Mouse (Mus musculus): ENCODE results near the gene Sh3bgrl2. TPM values are rescaled to one million over a fixed set of nuclear protein-coding genes. Genes with fewer than 3 reads are reported as not detected.

Sh3bgrl2 gene
- polyA plus RNA-seq, 1 experiment from 2014 or later: 11.0 TPM

DNA sequence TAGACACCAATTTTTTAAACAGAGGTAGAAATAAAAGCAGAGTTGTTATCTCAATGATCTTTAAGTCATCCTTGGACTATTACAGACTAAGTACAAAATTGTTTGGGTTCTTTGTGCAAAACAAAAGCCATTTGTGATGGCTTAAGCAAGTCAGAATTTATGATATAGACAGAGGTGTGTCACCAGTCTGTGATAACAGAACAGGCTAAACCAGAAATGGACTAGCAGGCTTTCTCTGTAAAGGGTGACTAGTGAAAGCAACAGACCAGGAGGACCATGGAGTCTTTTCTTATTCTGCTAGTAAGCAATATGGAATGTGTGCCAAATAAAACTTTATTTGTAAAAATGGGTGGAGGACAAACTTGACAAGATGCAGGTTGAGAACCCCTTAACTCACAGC, 2.9 kb upstream of the Sh3bgrl2 start:
- Histone ChIP-seq H3K27me3 (ENCODE audit: low read depth, poor library complexity, severe bottlenecking) (peaks cover 24% of the 10 kb centered on the region), H3K36me3 (no peaks in the 10 kb centered on the region)

DNA sequence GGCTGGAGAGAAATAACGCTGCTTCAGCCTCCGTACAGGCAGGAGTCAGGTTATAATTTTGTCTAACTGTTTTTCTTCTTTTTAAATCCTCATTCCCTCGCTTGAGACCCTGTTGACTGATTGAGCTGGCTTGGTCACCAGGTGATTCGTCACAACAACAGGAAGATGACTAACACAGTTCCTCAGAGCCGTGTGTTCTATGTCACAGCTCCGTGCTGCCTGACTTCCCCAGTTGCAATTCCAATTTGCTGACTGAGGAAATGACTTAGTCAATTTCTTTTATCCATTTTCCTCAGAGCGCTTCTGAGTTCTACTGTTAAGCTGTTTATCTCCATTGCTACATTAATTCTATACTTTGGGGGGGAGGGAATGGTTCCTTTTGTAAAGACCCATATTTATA, 1.8 kb upstream of the Sh3bgrl2 start:
- H3K27ac ChIP-seq (replicated peaks): no peak overlapping the region
- 85% methylated on average over 7 of the region's 7 CpGs for WGBS
- H3K4me3 ChIP-seq: no peak overlapping the region
- no peak for DNase-seq (ENCODE audit: low spot score)
- H3K36me3 ChIP-seq: no peaks in the 10 kb centered on the region
- no peaks in the 10 kb centered on the region; the same call in 1 of the 2 replicates for H3K9me3 ChIP-seq (replicated peaks)
- H3K4me1 ChIP-seq: peaks cover 12% of the 10 kb centered on the region
- H3K27me3 ChIP-seq (ENCODE audit: low read depth, poor library complexity, severe bottlenecking): peaks cover 28% of the 10 kb centered on the region

More for the DNA sequence above, 2.9 kb upstream of the Sh3bgrl2 start:
- Histone ChIP-seq H3K4me1 (peaks cover 9% of the 10 kb centered on the region), H3K9me3 (replicated peaks) (no peaks in the 10 kb centered on the region; the same call in 1 of the 2 replicates), H3K4me3 (no peak overlapping the region), H3K27ac (replicated peaks) (no peak overlapping the region)
- DNase-seq (ENCODE audit: low spot score): no peak

DNA sequence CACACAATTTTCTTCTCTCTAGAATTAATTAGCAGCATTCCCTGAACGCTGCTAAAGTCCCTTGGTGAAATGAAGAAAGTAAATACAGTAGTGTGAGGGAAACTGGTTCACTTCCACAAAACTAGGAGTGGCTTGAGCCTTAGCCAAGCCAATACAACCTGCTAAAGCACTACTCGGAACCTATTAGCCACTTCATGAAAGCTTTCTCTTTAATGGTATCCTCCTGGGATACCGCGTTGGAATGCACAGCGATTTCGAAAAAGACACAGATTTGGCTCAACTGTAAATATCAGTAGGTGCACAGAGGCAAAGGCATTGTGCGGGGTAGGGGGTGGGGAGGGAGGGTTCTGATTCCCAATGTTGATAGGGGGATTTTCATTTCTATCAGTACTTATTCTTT, 898 bp upstream of the Sh3bgrl2 start:
- no peak for DNase-seq (ENCODE audit: low spot score)
- no peak overlapping the region for H3K4me3 ChIP-seq
- H3K9me3 ChIP-seq (replicated peaks): no peaks in the 10 kb centered on the region; the same call in 1 of the 2 replicates
- 78% methylated on average over 7 of the region's 7 CpGs for WGBS
- no peak overlapping the region for H3K27ac ChIP-seq (replicated peaks)
- H3K36me3 ChIP-seq: no peaks in the 10 kb centered on the region
- H3K4me1 ChIP-seq: peaks cover 12% of the 10 kb centered on the region
- H3K27me3 ChIP-seq (ENCODE audit: low read depth, poor library complexity, severe bottlenecking): peaks cover 28% of the 10 kb centered on the region

DNA sequence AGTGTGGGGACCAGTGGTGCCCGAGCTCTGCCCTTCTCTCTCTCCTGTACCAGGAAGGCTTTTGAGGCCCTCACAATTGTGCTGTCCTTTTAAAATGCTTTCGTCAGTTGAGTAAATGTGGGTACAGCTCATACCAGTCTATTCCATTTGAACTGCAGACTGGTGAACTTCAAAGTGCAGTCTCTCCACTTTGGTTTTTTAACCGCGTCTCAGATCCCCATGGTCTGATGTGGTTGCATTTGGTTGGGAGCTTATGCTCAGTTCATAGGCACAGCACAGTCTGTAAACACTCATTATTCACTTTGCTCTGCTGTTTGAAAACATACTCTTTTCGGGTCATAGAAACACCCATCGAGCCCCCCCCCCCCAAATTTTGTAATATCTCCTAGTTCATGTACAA, 1.7 kb downstream of the Sh3bgrl2 start:
- no peak for DNase-seq (ENCODE audit: low spot score)
- Histone ChIP-seq H3K9me3 (replicated peaks) (no peaks in the 10 kb centered on the region; the same call in 1 of the 2 replicates), H3K4me3 (no peak overlapping the region), H3K27me3 (ENCODE audit: low read depth, poor library complexity, severe bottlenecking) (peaks cover 28% of the 10 kb centered on the region), H3K4me1 (peaks cover 12% of the 10 kb centered on the region), H3K36me3 (no peaks in the 10 kb centered on the region), H3K27ac (replicated peaks) (no peak overlapping the region)
- 85% methylated on average over 6 of the region's 6 CpGs for WGBS

DNA sequence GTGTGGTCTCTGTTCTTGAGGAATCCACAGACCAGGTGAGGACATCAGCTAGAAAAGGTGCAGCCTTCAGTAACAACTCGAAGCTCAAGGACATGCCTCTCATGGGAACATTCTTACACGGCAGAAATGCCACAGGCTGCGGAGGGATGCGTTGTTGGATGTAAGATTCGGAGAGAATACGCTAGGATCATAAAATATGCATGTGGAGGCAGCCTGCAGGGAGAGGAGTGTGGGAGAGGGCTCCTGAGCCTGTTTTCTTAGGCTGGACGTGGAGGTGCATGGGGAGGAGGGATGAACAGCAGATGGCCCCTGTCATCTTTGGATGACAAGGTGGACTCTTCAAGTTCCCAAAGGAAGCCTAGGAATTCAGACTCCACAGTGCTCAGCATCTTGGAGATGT, 3.0 kb downstream of the Sh3bgrl2 start:
- no peak overlapping the region for H3K4me3 ChIP-seq
- H3K9me3 ChIP-seq (replicated peaks): no peaks in the 10 kb centered on the region; the same call in 1 of the 2 replicates
- peaks cover 28% of the 10 kb centered on the region for H3K27me3 ChIP-seq (ENCODE audit: low read depth, poor library complexity, severe bottlenecking)
- no peak for DNase-seq (ENCODE audit: low spot score)
- WGBS: 87% methylated on average over 7 of the region's 7 CpGs
- no peak overlapping the region for H3K27ac ChIP-seq (replicated peaks)
- H3K4me1 ChIP-seq: peaks cover 22% of the 10 kb centered on the region
- no peaks in the 10 kb centered on the region for H3K36me3 ChIP-seq

DNA sequence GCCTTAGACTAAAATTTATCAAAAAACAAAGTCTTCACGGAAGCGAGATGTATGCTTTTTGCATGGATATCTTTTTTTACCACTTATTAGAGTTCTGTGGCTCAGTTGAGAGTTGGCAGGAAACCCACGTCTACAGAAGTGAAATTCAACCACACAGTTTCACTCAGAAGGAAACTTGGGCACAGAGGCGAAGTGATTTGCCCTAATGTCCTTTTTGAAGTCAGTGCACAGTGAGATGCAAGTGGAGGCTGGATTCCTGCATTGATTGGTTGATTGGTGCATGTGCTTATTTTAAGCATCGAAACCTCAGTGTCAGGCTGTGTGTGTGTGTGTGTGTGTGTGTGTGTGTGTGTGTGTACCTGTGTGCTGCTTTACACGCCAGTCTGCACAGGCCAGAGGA, 3.5 kb downstream of the Sh3bgrl2 start:
- DNase-seq (ENCODE audit: low spot score): no peak
- 96% methylated on average over 6 of the region's 6 CpGs for WGBS
- no peaks in the 10 kb centered on the region; the same call in 1 of the 2 replicates for H3K9me3 ChIP-seq (replicated peaks)
- H3K36me3 ChIP-seq: no peaks in the 10 kb centered on the region
- H3K4me1 ChIP-seq: peaks cover 28% of the 10 kb centered on the region
- no peak overlapping the region for H3K27ac ChIP-seq (replicated peaks)
- peaks cover 28% of the 10 kb centered on the region for H3K27me3 ChIP-seq (ENCODE audit: low read depth, poor library complexity, severe bottlenecking)
- no peak overlapping the region for H3K4me3 ChIP-seq

DNA sequence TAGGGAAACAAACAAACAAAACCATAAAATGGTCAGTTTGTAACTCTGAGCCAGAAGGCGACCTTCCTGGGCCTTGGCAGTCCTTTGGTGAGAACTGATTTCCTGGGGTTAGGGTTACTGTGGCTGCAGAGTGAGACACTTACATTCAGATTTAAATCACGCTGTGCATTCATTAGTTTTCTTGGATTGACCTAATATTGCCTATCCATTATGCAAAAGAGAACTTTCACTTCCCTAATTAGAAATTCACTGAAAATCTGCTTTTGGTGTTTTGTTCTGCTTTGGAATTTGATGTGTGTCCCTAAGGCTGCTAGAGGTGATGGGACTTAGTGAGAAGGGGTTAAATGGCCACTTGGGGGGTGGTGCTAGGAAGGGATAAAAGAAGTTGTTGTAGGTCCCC, 7.5 kb downstream of the Sh3bgrl2 start:
- H3K27ac ChIP-seq (replicated peaks): no peak overlapping the region
- no peak overlapping the region for H3K4me3 ChIP-seq
- WGBS: 74% methylated on average over 2 of the region's 2 CpGs
- no peaks in the 10 kb centered on the region for H3K9me3 ChIP-seq (replicated peaks)
- peaks cover 28% of the 10 kb centered on the region for H3K4me1 ChIP-seq
- no peaks in the 10 kb centered on the region for H3K36me3 ChIP-seq
- H3K27me3 ChIP-seq (ENCODE audit: low read depth, poor library complexity, severe bottlenecking): 0 out of 2 replicates have a peak, but pooled peaks cover under 1% of the 10 kb centered on the region
- no peak for DNase-seq (ENCODE audit: low spot score)

DNA sequence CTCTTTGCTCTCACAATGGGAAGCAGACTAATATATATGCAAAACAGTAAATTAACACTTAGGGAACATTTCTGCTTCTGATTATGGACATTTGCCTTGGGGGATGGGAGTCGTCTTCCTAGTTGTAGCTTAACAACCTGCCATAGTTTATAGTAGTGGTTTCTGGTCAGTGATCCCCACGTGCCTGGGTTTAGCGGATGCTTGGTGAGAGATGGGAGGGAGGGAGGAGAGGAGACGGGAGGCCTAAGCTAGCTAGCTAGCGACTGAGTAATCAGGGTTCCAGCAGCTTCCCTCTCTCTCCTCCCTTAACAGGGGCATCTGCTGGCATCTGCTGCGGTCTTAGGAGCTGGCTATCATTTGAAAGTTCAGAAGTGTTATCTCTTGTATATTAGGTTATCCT, 8.1 kb downstream of the Sh3bgrl2 start:
- Histone ChIP-seq H3K4me3 (no peak overlapping the region), H3K27ac (replicated peaks) (0 out of 2 replicates have a peak overlapping the region, but pooled peaks have one; percentile 63), H3K27me3 (ENCODE audit: low read depth, poor library complexity, severe bottlenecking) (no peaks in the 10 kb centered on the region), H3K9me3 (replicated peaks) (no peaks in the 10 kb centered on the region), H3K36me3 (no peaks in the 10 kb centered on the region), H3K4me1 (peaks cover 25% of the 10 kb centered on the region)
- WGBS: 47% methylated on average over 6 of the region's 6 CpGs
- no peak for DNase-seq (ENCODE audit: low spot score)

DNA sequence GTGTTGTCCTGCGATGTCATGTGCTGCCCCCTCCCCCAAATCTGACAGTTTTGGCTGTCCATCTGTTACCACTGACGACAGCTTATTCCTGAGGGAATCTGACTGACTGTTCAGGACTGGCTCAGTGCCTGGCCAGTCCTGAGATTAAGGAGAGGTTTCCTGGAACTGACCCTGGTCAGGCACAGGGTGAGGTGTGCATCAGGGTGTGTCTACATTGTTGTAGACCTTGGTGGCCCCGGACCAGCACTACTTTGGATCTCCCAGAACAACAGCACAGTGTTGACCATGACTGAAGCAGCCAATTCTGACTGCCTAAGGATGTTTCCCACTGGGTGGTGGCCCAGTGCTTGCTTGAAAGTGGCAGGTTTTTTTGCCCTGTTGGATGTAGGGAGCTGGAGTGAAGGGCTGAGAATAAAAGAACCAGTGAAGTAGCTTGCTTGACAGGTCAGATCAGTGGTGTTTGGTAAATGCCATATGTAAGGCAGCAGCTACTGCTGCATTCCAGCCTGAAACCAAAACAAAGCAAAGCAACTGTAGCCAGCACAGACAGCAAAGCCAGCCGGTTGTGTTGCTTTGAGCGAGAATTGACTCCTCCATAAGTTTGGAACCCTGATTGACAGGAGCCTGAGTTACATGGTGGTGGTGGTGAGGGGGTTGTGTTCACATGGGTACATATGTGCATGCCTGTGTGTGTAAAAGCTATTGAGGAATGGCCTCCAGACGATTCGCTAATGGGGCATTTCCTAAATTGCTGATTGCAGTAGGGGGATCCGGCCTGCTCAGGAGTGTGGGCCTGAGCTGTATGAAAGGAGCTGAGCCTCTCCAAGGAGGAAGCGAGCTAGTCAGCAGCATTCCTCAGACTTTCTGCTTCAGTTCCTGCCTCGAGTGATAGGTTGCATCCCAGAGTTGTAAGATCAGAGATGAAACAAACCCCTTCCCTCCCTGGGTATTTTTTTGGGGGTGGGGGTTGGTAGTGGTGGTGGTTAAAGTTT, 8.9 kb downstream of the Sh3bgrl2 start:
- Histone ChIP-seq H3K4me3 (no peak overlapping the region), H3K27ac (replicated peaks) (peak overlapping the region; percentile 63), H3K4me1 (peaks cover 25% of the 10 kb centered on the region), H3K27me3 (ENCODE audit: low read depth, poor library complexity, severe bottlenecking) (no peaks in the 10 kb centered on the region), H3K9me3 (replicated peaks) (no peaks in the 10 kb centered on the region), H3K36me3 (no peaks in the 10 kb centered on the region)
- 73% methylated on average over 10 of the region's 10 CpGs for WGBS
- no peak for DNase-seq (ENCODE audit: low spot score)

DNA sequence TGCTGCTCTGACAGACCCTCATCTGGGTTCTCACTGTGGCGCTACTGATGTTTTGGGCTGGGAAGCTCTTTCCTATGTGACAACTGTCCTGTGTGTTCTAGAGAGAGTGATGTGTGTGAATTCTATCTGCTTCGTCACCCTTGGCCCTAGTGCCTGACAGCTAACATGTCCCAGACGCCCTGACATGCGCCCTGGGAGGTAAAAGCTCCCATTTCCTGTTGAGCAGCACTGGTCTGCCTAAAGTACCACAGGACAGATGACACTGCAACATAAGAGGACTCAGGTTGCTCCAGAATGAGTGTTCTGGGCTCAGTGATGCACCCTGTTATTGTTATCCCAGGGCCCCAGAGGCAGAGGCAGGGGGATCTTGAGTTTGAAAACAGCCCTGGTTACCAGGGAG, 12.5 kb downstream of the Sh3bgrl2 start:
- H3K4me3 ChIP-seq: no peak overlapping the region
- H3K9me3 ChIP-seq (replicated peaks): no peaks in the 10 kb centered on the region
- peaks cover 28% of the 10 kb centered on the region for H3K4me1 ChIP-seq
- H3K36me3 ChIP-seq: no peaks in the 10 kb centered on the region
- H3K27me3 ChIP-seq (ENCODE audit: low read depth, poor library complexity, severe bottlenecking): no peaks in the 10 kb centered on the region
- no peak overlapping the region for H3K27ac ChIP-seq (replicated peaks)
- 88% methylated on average over 4 of the region's 4 CpGs for WGBS
- no peak for DNase-seq (ENCODE audit: low spot score)

DNA sequence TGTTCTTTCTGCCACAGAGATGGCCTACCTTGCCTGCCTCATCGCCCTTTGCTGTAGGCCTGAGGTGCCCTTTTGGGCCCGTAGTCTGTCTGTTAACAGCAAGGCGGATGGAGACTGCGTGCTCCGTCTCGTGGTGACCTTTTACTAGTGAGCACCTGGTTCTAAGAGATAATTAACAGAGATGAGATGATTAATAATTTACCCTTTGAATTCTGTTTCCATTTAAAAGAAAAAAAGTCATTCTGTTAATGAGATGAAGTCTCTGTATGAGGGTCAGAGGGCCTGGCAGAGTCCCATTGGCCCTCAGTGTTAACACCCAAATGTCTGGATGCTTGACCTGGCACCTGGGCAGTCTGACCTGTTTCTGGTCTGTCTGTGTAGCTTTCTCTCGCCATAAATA, 14.8 kb downstream of the Sh3bgrl2 start:
- Histone ChIP-seq H3K9me3 (replicated peaks) (no peaks in the 10 kb centered on the region), H3K4me3 (no peak overlapping the region), H3K27me3 (ENCODE audit: low read depth, poor library complexity, severe bottlenecking) (no peaks in the 10 kb centered on the region), H3K27ac (replicated peaks) (no peak overlapping the region), H3K36me3 (no peaks in the 10 kb centered on the region), H3K4me1 (peaks cover 10% of the 10 kb centered on the region)
- 96% methylated on average over 7 of the region's 7 CpGs for WGBS
- no peak for DNase-seq (ENCODE audit: low spot score)

DNA sequence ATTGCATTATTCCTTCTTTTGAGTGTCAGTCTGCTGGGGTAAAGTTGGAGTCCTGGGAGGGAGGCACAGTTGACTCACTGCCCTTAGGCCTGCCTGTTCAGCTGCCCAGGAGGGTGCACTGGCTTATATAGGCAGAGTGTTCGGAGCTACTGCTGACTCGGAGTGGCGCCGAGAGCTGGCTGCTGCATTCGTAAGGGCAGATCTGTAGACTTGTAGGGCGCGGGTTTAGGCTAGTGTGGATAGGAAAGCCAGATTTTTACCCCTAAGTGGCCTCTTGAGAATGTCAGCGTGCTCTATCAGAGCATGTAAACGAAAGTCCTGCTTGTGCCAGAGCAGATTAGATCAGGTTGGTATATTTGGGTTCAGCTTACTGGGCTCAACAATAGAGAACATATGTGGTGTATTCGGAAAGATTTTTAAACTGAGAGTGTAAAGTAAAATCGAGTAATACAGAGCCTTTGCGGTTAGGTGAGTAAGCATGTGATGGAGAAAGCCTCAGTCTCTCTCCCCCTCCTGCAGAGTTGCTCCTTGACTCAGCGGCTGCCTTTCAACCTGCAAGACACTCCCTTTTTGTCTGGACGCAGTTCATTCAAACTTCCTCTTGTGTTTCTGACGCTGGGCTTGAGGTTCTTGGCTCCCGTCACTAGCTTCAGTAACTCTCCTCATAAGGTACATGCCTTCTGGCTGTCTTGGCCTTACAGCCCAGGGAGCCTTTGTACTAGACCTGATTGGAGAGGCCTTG, 15.9 kb downstream of the Sh3bgrl2 start:
- Histone ChIP-seq H3K27me3 (ENCODE audit: low read depth, poor library complexity, severe bottlenecking) (no peaks in the 10 kb centered on the region), H3K4me1 (peaks cover 10% of the 10 kb centered on the region), H3K36me3 (no peaks in the 10 kb centered on the region), H3K9me3 (replicated peaks) (no peaks in the 10 kb centered on the region), H3K27ac (replicated peaks) (peak overlapping the region; percentile 52; the same call in 1 of the 2 replicates), H3K4me3 (no peak overlapping the region)
- DNase-seq (ENCODE audit: low spot score): no peak
- WGBS: 54% methylated on average over 16 of the region's 16 CpGs

Data from midbrain, embryonic 10.5 days (tissue).